Mouse (Mus musculus): ENCODE data around the gene Sept8. TPM values are rescaled to one million over a fixed set of nuclear protein-coding genes. Genes with fewer than 3 reads are reported as not detected.
"Not testable (repeated sequence)": the region's sequence is repeated elsewhere in the genome, so short reads cannot be mapped to it uniquely, and the experiment has no call there.

The Sept8 gene
- polyA plus RNA-seq, 1 experiment from 2014 or later, result 55.7 TPM

DNA sequence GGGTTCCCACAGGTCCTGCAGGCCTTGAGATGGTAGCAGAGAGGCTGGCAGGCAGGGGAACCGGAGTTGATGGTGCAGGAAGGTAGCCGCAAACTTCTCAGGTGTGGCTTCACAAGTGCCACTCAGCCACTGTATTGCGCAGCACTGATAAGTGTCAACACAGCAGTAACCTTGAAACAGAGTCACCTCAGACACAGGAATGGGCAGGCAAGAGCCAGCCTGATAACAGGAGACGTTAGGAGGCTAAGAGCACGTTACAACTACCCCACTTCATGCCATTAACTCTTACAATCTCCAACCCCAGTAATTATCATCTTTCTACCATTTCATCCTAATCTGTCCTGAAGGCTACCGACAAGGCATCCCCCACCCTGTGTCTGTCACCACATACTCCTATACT is 28.5 kb downstream of the Sept8 start:
- ChIA-PET POLR2A (no interaction called here), CTCF (no interaction called here)
- in situ Hi-C loops (cut with MboI; ENCODE audit: low pct_unique_long_range_greater_than_20kb), result no loop called here
- ATAC-seq (no peak), DNase-seq (ENCODE audit: low read depth, low spot score) (no peak)
- no peak for TF ChIP-seq CTCF (IDR thresholded peaks at IDR 0.05)
- no peaks in the 10 kb centered on the region for H3K27me3 ChIP-seq

- H3K27me3 ChIP-seq, result no peaks in the 10 kb centered on the region
- TF ChIP-seq CTCF (IDR thresholded peaks at IDR 0.05), result no peak
- DNase-seq (ENCODE audit: low read depth, low spot score), result no peak
- ATAC-seq, result no peak
- POLR2A ChIA-PET, result no interaction called here
- in situ Hi-C loops (cut with MboI; ENCODE audit: low pct_unique_long_range_greater_than_20kb), result no loop called here
- CTCF ChIA-PET, result no interaction called here
These were observed 29.1 kb downstream of the Sept8 start for GRCm38 (mm10) chr11:53548036-53548605.

GRCm38 (mm10) chr11:53550714-53551113 is 31.7 kb downstream of the Sept8 start:
- DNase-seq (ENCODE audit: low read depth, low spot score) (no peak), ATAC-seq (no peak)
- in situ Hi-C loops (cut with MboI; ENCODE audit: low pct_unique_long_range_greater_than_20kb), result no loop called here
- no peaks in the 10 kb centered on the region for H3K27me3 ChIP-seq
- TF ChIP-seq CTCF (IDR thresholded peaks at IDR 0.05), result no peak
- ChIA-PET CTCF (interaction anchor here (1.0 to 2.0 kb wide), 3 partner anchors 15 to 24 kb away, joined by 3 to 7 read pairs (median 6); partner anchors contain the start of gene Kif3a), POLR2A (no interaction called here)

GRCm38 (mm10) chr11:53551754-53552153 is 32.7 kb downstream of the Sept8 start:
- ChIA-PET CTCF (interaction anchor here (0.6 to 2.0 kb wide), 5 partner anchors 9 to 124 kb away, joined by 3 to 7 read pairs (median 4); partner anchors contain the start of gene Kif3a), POLR2A (interaction anchor here (0.9 kb wide), 1 partner anchor 15 kb away, joined by 3 read pairs; no protein-coding TSS in a partner anchor)
- ATAC-seq (no peak), DNase-seq (ENCODE audit: low read depth, low spot score) (no peak)
- in situ Hi-C loops (cut with MboI; ENCODE audit: low pct_unique_long_range_greater_than_20kb), result no loop called here
- TF ChIP-seq CTCF (IDR thresholded peaks at IDR 0.05), result no peak
- no peaks in the 10 kb centered on the region for H3K27me3 ChIP-seq

GRCm38 (mm10) chr11:53556529-53556928 is 37.5 kb downstream of the Sept8 start:
- H3K27me3 ChIP-seq; in situ Hi-C loops (cut with MboI; ENCODE audit: low pct_unique_long_range_greater_than_20kb); ATAC-seq; POLR2A ChIA-PET; DNase-seq (ENCODE audit: low read depth, low spot score); CTCF ChIA-PET: not testable (repeated sequence)

- H3K27me3 ChIP-seq; POLR2A ChIA-PET; in situ Hi-C loops (cut with MboI; ENCODE audit: low pct_unique_long_range_greater_than_20kb); ATAC-seq; CTCF ChIA-PET; DNase-seq (ENCODE audit: low read depth, low spot score): not testable (repeated sequence)
These were observed 38.9 kb downstream of the Sept8 start for GRCm38 (mm10) chr11:53557992-53558391.

- CTCF ChIA-PET; in situ Hi-C loops (cut with MboI; ENCODE audit: low pct_unique_long_range_greater_than_20kb); H3K27me3 ChIP-seq; DNase-seq (ENCODE audit: low read depth, low spot score); ATAC-seq; POLR2A ChIA-PET: not testable (repeated sequence)
These were observed 40.9 kb downstream of the Sept8 start for GRCm38 (mm10) chr11:53559980-53560379.

- H3K27me3 ChIP-seq, result no peaks in the 10 kb centered on the region
- no peak for TF ChIP-seq CTCF (IDR thresholded peaks at IDR 0.05)
- DNase-seq (ENCODE audit: low read depth, low spot score) (no peak), ATAC-seq (no peak)
- in situ Hi-C loops (cut with MboI; ENCODE audit: low pct_unique_long_range_greater_than_20kb), result no loop called here
- CTCF ChIA-PET, result no interaction called here
- POLR2A ChIA-PET, result no interaction called here
These were observed 42.9 kb downstream of the Sept8 start for GRCm38 (mm10) chr11:53561986-53562385.

DNA sequence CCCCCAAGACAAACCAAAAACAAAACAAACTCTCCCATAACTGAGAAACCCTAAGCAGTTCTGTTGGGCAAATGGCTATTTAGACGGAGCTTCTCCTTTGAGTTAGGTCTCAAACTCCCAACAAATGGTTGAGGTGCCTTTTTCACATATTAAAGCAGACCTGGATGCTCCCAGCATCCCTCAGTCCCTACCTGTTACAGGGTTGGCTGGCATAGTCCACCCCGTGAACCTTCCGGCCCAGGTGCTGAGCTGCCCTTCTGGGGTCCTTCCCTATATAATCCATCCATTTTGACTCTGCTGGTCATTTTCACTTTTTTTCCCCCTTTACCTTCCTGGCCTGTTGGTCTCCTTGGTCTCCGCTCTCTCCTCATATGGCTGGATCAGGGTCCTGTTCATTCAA is 47.6 kb downstream of the Sept8 start:
- in situ Hi-C loops (cut with MboI; ENCODE audit: low pct_unique_long_range_greater_than_20kb), result no loop called here
- ChIA-PET POLR2A (interaction anchor here (0.8 kb wide), 2 partner anchors 15 to 56 kb away, joined by 3 to 4 read pairs; no protein-coding TSS in a partner anchor), CTCF (interaction anchor here (0.9 to 1.5 kb wide), 4 partner anchors 15 to 59 kb away, joined by 3 to 6 read pairs (median 3); no protein-coding TSS in a partner anchor)
- TF ChIP-seq CTCF (IDR thresholded peaks at IDR 0.05), result no peak
- ATAC-seq, result no peak
- DNase-seq (ENCODE audit: low read depth, low spot score), result no peak
- H3K27me3 ChIP-seq, result no peaks in the 10 kb centered on the region

GRCm38 (mm10) chr11:53567224-53568014 is 48.4 kb downstream of the Sept8 start, which contains the start of gene Kif3a:
TSS of gene Kif3a (plus strand) at chr11:53567379.
- in situ Hi-C loops (cut with MboI; ENCODE audit: low pct_unique_long_range_greater_than_20kb), result no loop called here
- ATAC-seq (peak; percentile 88), DNase-seq (ENCODE audit: low read depth, low spot score) (peak; percentile 73)
- no peak for TF ChIP-seq CTCF (IDR thresholded peaks at IDR 0.05)
- no peaks in the 10 kb centered on the region for H3K27me3 ChIP-seq
- ChIA-PET CTCF (interaction anchor here (0.9 to 1.5 kb wide), 4 partner anchors 16 to 60 kb away, joined by 3 to 6 read pairs (median 3); no protein-coding TSS in a partner anchor), POLR2A (interaction anchor here (0.8 kb wide), 1 partner anchor 55 kb away, joined by 4 read pairs; no protein-coding TSS in a partner anchor)

DNA sequence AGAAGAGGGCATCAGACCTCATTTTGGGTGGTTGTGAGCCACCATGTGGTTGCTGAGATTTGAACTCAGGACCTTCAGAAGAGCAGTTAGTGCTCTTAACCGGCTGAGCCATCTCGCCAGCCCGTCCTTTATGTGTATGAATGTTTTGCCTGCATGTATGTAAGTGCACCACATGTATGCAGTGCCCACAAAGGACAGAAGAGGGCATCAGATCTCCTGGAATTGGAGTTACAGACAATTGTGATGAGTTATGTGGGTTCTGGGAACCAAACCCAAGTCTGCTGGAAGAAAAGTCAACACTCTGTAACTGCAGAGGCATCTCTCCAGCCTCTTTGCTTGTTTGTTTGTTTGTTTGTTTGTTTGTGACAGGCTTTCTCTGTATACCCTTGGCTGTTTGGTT is 61.5 kb downstream of the Sept8 start:
- ChIA-PET CTCF (interaction anchor here (1.2 kb wide), 1 partner anchor 9 kb away, joined by 3 read pairs; no protein-coding TSS in a partner anchor), POLR2A (no interaction called here)
- ATAC-seq, result no peak
- TF ChIP-seq CTCF (IDR thresholded peaks at IDR 0.05), result peak; percentile 39
- in situ Hi-C loops (cut with MboI; ENCODE audit: low pct_unique_long_range_greater_than_20kb), result no loop called here
- no peak for DNase-seq (ENCODE audit: low read depth, low spot score)
- no peaks in the 10 kb centered on the region for H3K27me3 ChIP-seq
